14 mouse cellular contexts compared by ENCODE assay signal in genomic region chr8:26794411-26794810, GRCm38 (mm10).
"Had no signal": no experiment of that assay in that cellular context is flagged by ENCODE, and none has a peak within 500 bp of the region (broad histone marks: within the 10 kb centered on the region; RNA-seq: fewer than 3 reads in every experiment).

No protein-coding gene starts in this region.

- H3K27me3 ChIP-seq: midbrain, embryonic 13.5 days had no signal

- H3K9me3 ChIP-seq: limb, embryonic 13.5 days; midbrain, embryonic 13.5 days; neural tube, embryonic 15.5 days had no signal

- H3K4me3 ChIP-seq: limb, embryonic 13.5 days; midbrain, embryonic 13.5 days; myocyte; neural tube, embryonic 15.5 days had no signal

- H3K9ac ChIP-seq: limb, embryonic 13.5 days; liver, embryonic 14.5 days; lung, embryonic 14.5 days; midbrain, embryonic 13.5 days; neural tube, embryonic 15.5 days had no signal

- H3K36me3 ChIP-seq: limb, embryonic 13.5 days; midbrain, embryonic 13.5 days; neural tube, embryonic 15.5 days had no signal

- H3K4me1 ChIP-seq: midbrain, embryonic 13.5 days; neural tube, embryonic 15.5 days had no signal

- H3K4me2 ChIP-seq: limb, embryonic 13.5 days; lung, embryonic 14.5 days; midbrain, embryonic 13.5 days; neural tube, embryonic 15.5 days had no signal

- ATAC-seq: midbrain, embryonic 13.5 days had no signal

- DNase-seq: kidney, adult 18-20 months; kidney, postnatal 10 days; kidney, postnatal 4 days; left cerebral cortex, postnatal 4 days; lung, embryonic 14.5 days; right cerebral cortex, adult 18-20 months; spleen, adult 18-20 months; thymus, adult 2 months; thymus, postnatal 36 days had no signal

- H3K27ac ChIP-seq: limb, embryonic 13.5 days; liver, embryonic 14.5 days; midbrain, embryonic 13.5 days; neural tube, embryonic 15.5 days had no signal
